Mouse (Mus musculus): Measurements from ENCODE around the gene Myh7.
"Not testable (repeated sequence)": the region's sequence is repeated elsewhere in the genome, so short reads cannot be mapped to it uniquely, and the experiment has no call there.

The Myh7 gene

DNA sequence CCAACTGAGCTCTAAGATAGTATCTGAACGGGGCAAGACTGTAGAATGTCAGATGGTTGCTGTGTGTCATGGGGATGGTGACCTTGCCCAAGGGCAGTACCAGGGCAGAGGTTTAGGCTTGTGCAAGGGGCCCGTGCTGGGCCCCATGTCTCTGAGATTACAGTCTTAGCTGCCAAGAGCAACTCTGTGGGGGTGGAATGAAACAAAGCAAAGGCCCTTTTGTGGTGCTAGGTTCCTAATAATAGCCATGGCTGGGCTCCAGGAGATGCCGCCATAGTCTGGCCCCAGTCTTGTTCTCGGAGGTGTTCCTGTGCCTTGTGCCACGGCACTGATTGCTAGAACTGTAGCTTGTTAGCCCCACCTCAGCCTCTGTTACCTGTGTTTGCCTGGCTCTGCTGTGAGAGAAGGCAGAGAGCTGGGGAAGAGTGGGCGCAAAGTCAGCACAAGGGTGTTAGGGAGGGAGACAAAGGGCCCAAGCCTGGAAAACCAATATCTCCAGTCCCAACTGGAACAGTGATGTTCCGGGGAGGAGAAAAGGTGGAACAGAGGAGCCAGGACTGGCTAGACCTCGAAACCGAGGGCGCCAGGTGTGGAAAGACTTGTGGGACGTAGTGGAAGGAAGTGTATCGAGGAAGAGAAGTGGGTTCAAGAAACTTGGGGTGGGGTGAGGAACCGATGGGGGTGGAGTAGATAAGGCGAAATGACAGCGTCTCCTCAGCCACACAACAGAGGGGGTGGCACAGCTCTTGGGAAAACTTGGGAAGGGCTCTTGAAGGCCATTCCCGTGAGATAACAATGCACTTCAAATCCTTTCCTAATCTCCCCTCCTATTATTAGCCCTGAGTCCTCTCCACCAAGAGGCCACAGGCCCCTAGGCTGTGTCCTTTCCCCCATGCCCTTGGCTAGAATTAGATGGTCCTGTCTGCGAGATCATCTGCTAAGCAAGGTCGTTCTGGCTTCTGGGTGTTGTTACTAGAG is 9.7 kb upstream of the Myh7 start:
- no peak for DNase-seq

DNA sequence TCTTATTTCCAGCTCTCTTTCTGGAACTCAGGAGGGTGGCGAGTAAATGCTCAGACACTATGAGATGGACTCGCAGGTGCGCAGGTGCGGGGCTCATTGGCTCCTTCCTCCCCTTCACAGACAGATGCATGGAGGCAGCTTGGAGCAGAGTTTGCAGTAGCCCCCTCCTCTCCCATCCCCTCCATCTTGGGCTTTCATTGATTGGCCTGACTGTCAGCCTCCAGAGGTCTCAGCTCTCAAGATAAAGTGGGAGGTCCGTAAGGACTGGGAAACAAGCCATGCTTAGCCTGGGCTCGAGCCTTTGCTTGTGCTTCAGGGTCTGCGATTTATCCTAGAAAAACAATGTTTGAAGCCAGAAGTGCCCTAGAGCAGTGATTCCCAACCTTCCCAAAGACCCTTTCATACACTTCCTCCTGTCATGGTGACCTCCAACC is 8.3 kb upstream of the Myh7 start:
- no peak for DNase-seq

DNA sequence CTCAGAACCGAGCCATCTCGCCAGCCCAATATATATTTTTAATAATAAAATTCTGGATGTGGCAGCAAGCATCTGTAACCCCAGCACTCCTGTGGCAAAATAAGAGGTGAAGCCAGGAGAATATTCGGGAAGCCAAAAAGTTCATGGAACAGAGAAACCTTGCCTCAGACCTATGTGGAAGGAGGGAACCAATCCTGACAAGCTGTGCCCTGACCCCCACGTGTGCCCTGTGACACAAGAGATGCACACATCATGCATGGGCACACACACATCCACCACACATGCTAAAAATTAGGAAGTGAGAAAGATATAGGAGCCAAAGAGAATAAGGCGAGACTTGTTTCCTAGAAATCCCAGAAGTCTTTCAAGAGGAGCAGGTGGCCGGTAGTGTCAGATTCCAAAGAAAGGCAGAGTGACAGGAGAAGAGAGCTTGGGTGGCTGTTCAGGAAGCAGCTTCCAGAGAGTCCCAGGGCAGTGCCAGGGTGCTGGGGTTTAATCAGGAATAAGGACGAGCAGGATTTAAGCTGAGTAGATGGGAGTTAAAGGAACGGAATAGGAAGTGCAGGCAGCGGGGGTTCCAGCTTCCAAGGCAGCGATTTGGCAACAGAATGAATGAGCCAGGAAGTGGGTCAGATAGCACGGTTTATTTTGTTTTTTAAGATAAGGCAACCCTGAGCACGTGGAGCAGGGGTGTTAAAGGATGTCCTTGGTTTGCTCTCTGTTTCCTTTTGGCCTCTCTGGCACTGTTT is 7.7 kb upstream of the Myh7 start:
- no peak for DNase-seq

DNA sequence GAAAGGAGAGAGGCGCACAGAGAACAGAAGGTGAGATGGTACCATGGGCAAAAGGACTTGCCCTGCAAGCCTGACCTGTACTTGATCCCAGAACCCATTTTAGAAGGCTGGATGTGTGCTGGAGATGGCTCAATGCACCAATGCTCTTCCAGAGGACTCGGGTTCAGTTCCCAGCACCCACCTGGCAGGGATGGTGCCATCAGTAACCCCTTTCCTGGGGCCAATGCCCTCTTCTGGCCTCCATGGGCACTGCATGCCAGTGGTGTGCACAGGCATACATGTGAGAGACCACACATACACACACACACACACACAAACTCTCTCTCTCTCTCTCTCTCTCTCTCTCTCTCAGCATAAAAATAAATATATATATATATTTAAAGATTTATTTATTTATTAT is 7.0 kb upstream of the Myh7 start:
- DNase-seq: no peak

DNA sequence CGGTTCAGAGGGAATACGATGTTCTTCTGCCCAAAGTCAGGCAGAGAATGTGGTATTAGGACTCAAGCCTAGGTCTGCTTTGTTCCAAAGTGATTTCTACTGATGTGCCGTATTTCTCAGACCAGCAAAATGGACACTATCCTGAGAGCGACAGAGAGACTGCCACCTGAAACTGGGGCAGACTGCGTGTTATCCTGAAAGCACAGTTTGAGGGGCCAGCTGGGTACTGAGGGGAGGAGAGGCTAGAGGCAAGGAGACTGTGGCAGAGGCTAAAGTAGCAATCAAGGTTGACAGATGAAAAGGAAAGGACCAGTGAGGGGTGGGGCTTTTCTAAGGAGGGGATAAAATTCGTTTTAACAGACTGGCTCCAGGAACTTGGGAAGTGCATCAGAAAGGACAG is 6.4 kb upstream of the Myh7 start:
- no peak for DNase-seq

DNA sequence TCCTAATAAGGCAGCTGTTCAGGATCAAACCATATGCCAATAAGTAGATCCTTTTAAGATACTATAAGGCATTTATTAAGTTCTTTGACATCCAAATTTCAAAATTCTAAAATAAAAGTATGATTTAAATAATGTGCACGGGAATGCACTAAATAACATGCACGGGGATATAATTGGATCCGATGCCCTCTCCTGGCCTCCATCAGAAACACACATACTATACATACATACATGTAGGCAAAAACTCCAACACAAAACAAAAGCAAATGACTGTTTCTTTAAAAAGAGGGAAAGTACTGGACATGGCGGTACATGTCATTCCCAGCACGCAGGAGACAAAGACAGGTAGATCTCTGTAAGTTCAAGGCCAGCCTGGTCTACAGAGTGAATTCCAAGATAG is 5.4 kb upstream of the Myh7 start:
- DNase-seq: not testable (repeated sequence)

DNA sequence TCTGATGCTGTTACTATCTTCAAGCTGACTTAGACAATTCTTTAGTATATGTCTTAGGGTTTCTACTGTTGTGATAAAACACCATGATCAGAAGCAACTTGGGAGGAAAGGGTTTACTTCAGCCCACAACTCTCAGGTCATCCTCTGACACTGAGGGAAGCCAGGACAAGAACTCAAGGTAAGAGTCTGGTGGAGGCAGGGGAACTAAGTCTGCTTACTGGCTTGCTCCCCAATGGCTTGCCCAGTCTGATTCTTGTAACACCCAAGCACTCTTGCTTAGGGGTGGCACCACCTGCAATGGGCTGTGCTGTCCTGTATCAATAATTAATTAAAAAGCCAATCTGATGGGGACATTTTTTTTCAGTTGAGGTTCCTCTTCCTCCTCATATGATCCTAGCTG is 4.3 kb upstream of the Myh7 start:
- no peak for DNase-seq

DNA sequence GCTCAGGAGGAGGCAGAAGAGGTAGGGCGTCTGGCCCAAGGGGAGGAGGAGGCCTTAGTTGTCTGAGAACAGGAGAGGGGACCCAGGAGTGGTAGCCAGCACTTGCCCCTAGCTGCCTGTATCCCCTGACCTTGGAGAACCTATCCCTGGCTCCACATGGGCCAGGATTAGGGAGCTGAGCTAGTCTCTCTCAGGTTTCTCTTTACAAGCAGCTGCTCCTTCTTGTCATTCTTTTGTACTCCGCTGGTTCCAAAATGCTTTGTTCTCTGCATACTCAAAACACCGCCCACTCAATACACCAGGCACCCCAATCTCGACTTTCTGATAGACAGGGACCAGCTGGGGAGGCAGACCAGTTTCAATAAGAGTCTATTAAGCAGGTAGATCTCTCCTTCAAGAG is 2.9 kb upstream of the Myh7 start:
- no peak for DNase-seq

DNA sequence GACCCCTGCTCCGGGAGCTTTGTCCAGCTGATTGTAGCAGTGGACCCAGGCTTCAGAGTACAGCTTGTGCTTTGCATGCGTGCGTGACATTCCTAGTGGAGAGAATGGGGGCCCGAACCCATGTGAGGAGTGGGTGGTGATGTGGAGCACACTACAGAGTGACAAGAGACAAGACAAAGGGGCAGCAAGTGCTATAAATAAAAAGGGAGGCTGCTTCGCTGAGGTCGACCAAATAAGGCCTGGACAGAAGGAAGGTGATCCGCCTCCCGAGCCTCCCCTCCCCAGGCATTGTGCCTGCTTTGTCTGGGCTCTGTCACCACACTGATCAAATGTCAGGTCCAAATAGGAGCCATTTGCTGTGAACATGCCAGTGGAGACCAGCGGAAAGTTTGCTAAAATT is 2.4 kb upstream of the Myh7 start:
- no peak for DNase-seq

DNA sequence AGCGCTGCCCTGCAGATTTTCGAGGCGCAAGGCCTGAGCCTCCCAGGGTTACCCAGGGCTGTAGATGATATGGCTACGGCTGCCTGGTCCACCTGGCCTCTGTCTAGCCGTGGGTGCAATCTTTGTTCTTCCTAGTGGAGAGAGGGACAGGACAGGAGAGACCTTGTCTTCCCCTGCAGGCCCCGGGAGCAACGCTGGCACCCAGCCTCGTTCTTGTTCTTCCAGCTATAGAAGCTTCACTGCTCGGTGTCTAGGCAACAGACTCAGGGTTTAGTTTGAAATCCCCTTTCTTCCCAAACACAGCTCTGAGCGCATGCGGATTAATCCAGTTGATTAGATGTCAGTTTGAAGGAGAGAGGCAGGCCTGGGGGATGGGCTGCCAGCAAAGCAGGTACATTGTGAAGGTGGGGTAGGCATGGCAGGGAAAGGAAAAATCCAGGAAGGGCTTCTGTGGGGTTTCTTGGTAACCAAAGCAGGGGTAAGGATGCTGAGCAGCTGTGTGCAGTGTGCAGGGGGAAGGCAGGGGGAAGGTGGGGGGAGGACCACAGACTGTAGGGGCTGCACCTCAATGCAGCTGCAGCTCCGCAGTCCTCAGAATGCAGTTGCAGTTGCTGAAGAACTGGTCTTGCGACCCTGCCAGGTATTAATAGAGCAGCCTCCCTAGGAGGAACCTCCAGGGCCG is 1.2 kb upstream of the Myh7 start:
- DNase-seq: peak; percentile 48

DNA sequence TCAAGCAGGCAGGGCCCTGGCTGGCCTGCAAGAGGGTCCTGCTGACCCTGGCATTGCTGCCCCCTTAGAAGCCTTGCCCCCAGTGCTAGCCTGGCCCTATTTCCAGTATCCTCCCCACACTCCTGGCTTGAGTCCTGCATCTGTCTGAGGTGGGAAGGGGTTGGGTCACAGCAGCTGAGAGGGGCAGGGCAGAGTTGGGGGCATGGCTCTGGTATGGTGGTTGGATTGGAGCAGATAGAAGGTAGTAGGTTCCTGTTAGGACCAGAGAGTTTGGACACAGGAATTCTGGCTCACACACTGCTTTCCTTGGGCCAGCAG is 402 bp upstream of the Myh7 start:
- DNase-seq: no peak

DNA sequence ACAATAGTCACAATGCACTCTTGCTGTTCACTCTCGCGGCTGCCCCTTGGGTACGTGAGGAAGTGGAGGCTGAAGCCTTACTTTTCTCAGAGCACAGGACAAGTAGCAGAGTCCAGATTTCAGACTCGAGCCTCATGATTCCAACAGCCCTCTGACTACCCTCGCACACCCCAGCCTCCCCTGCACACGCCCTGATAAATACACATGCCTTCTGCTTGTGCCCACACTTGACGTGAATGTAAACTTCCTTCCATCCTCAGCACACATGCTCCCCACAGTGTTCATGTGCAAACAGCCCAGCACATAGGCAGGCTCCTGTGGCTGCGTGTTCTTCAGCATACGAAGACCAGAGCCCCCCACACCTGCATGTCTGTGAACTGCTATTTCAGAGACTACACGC is 790 bp downstream of the Myh7 start:
- DNase-seq: no peak

DNA sequence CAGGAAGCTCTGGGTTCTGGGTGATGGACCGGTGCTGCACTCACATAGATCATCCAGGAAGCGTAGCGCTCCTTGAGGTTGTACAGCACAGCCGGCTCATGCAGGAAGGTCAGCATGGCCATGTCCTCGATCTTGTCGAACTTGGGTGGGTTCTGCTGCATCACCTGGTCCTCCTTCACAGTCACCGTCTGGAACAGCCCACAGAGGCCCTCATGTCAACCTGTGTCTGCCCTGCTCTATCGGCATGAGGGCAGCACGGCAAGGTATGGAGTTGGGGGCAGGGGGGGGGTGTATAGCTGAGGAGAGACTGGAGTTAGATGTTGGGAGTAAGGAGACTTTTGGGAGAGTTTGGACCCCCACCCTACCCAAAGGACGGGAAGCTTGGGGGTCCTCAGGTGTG is 2.2 kb downstream of the Myh7 start:
- DNase-seq: no peak

DNA sequence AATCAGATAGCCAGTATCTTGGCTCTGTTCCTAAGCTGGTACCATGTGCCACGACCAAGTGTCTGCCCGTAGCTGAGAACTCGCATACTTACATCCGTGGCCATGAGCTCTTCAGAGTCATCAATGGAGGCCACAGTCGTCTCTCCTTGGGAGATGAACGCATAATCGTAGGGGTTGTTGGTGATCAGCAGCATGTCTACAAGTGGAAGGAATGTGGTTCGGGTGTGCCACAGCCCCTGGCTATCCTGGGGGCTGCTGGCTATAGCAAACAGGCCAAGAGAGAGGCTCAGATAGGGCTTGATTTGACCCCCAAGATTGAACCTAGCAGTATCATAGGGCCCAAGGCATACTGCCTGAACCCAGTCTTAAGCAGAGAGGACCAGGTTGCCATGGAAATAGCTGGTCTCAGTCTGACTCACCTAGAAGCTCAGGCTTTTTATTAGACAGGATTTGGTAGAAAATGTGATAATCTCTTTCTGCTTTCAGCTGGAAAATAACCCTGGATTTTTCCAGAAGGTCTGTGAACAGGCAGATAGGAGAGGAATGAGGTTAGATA is 4.5 kb downstream of the Myh7 start:
- DNase-seq: no peak

DNA sequence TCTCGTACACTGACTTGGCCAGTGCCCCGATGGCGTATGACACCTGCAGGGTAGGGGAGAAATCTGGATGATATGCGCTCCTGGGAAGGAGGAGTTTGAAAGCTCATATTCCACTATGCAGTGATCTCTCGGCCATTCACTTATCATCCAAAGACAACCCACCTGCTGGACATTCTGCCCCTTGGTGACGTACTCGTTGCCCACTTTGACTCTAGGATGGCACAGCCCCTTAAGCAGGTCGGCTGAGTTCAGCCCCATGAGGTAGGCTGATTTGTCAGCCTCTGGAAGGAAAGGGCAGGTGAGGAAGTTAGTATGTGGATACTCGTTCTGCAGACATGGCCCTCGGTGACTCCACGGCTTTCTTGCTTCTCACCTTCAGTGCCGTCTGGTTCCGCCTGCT is 5.5 kb downstream of the Myh7 start:
- no peak for DNase-seq

DNA sequence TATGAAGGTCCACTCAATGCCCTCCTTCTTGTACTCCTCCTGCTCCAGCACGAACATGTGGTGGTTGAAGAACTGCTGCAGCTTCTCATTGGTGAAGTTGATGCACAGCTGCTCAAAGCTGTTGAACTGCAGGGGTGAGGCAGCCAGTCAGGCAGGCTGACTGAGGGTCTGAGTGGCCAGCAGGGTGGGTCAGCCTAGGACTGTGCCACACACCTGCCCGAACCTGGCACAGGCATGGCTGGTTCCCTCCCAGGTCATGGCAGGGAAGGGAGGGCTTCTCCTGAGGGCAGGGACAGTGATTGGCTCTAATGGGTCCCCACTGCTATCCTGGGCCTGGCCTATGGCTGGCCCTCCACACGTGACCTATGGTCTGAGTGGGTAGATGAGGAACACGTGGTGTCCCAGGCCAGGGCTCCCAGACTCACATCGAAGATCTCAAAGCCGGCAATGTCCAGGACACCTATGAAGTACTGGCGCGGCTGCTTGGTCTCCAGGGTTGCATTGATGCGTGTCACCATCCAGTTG is 6.0 kb downstream of the Myh7 start:
- not testable (repeated sequence) for DNase-seq

DNA sequence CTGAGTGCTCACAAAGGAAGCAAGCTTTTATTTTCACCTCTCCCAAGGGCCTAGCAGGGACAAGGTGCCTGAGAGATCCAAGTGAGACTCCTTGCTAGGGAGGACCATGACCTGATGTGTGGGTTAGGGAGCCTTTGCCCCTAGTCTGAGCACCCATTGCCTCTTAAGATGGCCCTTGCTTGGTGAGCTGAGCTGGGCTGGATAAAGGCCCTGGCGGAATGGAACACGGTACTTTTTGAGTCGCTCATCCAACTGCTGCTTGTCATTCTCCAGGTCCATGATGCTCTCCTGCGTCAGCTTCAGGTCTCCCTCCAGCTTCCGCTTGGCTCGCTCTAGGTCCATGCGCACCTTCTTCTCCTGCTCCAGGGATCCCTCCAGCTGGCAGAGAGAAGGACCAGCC is 12.5 kb downstream of the Myh7 start:
- no peak for DNase-seq

DNA sequence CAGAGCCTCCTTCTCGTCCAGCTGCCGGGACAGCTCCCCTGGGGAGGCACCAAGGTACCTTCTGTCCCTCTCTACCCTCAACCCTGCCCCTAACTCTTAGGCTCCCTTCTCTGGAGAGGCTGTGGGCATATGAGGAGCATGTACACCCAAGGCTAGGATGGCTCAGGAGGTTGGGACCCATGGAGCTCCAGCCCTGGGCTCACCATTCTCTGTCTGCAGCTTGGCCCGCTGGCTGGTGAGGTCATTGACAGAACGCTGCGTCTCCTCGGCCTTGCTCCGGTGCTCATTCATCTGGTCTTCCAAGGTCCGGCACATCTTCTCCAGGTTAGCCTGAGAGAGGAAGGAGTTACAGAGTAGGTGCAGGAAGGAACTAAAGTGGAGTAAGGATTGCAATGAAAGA is 15.8 kb downstream of the Myh7 start:
- no peak for DNase-seq

DNA sequence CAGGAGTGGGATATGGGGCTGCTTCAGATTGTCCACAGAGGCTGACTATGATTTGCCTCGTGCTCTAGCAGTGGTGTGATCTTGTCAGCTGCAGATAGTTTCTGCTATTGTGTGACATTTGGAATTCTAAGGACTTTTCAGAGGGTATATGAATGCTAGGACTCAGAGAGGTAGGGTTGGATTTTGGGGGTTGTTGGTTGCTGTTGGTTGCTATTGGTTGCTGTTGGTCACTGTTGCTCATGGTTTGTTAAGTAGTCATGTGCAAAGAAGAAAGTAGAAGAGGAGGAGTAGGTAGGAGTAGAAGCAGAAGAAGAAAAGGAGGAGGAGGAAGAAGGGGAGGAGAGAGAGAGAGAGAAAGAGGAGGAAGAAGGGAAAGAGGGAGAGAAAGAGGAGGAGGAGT is 17.8 kb downstream of the Myh7 start, which contains the start of gene Gm17428:
Gene Gm17428, plus strand, starts transcription at position 301 of the 400 bp plus-strand sequence.
- no peak for DNase-seq

DNA sequence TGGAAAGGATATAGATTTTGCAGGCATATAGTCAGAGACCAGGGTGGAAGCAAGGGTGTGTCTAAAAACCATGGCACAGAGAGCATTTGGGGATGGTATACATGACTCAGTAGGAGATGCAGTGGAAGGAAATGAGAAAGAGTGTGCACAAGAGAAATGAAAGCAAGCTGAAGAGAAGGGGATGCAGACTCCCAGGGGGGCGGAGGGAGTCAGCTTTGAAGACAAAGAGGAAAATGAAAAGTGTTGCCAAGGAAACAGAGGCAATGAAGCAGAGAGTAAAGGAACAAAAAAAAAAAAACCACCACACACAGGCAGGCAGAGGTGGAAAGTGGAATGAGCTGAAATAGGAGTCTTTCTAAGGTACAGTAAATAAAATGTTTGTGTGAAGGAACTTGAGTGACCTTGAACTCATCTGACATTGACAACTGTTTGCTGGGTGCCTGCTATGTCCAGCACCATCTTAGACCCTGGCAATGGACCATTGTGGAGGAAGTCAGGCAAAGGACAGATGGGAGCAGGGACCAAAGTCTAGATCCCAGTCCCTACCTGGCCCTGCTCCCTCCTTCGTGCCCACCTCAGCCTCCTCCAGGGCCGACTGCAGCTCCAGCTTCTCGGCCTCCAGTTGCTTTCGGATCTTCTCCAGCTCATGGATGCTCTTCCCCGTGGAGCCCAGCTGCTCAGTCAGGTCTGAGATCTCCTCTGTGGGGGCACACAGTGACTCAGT is 20.2 kb downstream of the Myh7 start:
- DNase-seq: no peak

DNA sequence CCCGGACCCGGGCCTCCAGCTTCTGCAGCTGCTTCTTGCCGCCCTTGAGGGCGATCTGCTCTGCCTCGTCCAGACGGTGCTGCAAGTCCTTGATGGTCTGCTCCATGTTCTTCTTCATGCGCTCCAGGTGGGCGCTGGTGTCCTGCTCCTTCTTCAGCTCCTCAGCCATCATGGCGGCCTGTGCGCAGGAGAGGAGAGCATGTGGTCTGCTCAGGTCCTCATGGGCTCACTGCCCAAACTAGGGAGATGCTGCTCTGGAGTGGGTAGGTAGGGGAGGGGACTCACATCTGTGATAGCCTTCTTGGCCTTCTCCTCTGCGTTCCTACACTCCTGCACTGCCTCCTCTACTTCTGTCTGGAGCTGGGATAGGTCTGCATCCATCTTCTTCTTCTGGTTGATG is 21.6 kb downstream of the Myh7 start:
- not testable (repeated sequence) for DNase-seq

DNA sequence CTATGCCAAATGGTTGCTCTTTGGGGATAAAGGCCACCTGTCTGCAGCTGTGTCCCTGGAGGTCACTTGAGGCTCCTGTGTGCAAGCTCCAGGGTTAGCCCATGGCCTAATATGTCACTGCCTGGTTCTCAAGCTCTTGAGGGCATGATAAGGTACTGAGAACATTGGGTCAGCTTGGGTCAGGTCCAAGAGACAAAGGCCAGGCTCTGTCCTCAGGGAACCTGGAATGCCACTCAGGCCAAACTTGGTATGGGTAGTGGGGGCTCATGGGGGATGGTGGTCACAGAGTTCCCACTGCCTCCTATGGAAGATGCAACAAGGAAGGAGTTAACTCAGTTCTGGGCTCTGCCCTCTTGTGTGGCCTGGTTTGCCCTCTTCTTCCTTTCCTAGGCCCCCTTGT is 26.1 kb downstream of the Myh7 start:
- DNase-seq: no peak

Measured in right cerebral cortex, postnatal 25 days (tissue).